ENCODE assay signal across 7 mouse cellular contexts in the genomic region with DNA sequence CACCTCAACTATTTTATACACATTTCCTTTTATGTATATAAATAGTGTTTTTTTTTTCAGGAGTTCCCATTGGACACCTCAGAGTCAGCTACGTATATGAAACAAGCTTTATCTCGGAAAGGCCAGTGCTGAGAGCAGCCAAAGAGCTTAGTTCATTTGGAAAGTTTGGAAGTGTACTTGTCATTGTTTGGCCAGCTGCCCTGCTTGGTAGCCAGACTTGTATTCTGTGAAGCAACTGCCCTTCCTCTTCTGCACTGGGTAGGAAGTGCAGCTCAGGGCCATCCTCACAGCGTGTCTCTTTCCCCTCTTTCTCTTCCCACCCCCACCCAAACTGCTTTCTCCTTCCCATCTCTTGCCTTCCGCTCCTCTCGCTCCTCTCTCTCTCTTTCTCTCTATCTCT. TPM values are rescaled to one million over a fixed set of nuclear protein-coding genes. Genes with fewer than 3 reads are reported as not detected.
DNase-seq lines count a peak whose midpoint lies in the region; ATAC-seq and TF ChIP-seq lines count a peak whose summit lies in the region.

No protein-coding gene starts in this region.

- H3K4me2 ChIP-seq in heart, postnatal 0 days (ENCODE audit: low read depth, low read length): 0 out of 2 replicates have a peak overlapping the region, but pooled peaks have one; percentile 14
- H3K4me2 ChIP-seq in lung, embryonic 14.5 days: 0 out of 2 replicates have a peak overlapping the region, but pooled peaks have one; percentile 16
- H3K4me2 ChIP-seq in neural tube, embryonic 15.5 days: no peak overlapping the region

- no peaks in the 10 kb centered on the region for H3K9me3 ChIP-seq in heart, postnatal 0 days (replicated peaks; ENCODE audit: control insufficient read depth, low read length)
- H3K9me3 ChIP-seq in lung, embryonic 14.5 days (ENCODE audit: low read depth, low read length): no peaks in the 10 kb centered on the region
- no peaks in the 10 kb centered on the region for H3K9me3 ChIP-seq in neural tube, embryonic 15.5 days (replicated peaks)

- H3K4me3 ChIP-seq in embryonic fibroblast, embryonic 13.5 days (ENCODE audit: insufficient read depth, low read length): no peak overlapping the region
- H3K4me3 ChIP-seq in heart, postnatal 0 days (ENCODE audit: low read depth, low read length): no peak overlapping the region
- H3K4me3 ChIP-seq in lung, embryonic 14.5 days (ENCODE audit: low read depth, low read length): no peak overlapping the region
- H3K4me3 ChIP-seq in neural tube, embryonic 15.5 days (replicated peaks): no peak overlapping the region

- H3K9ac ChIP-seq in heart, postnatal 0 days (replicated peaks; ENCODE audit: low read depth, low read length): no peak overlapping the region
- H3K9ac ChIP-seq in lung, embryonic 14.5 days: no peak overlapping the region
- no peak overlapping the region for H3K9ac ChIP-seq in neural tube, embryonic 15.5 days (replicated peaks)

- peaks cover 23% of the 10 kb centered on the region for H3K4me1 ChIP-seq in embryonic fibroblast, embryonic 13.5 days (ENCODE audit: control insufficient read depth, insufficient read depth, low read length)
- peaks cover 31% of the 10 kb centered on the region for H3K4me1 ChIP-seq in heart, postnatal 0 days (ENCODE audit: control insufficient read depth, insufficient read depth)
- peaks cover 12% of the 10 kb centered on the region; the same call in 1 of the 2 replicates for H3K4me1 ChIP-seq in lung, embryonic 14.5 days (ENCODE audit: insufficient read depth)
- peaks cover 15% of the 10 kb centered on the region for H3K4me1 ChIP-seq in neural tube, embryonic 15.5 days

- 32% methylated on average over 5 of the region's 5 CpGs for WGBS in heart, postnatal 0 days
- 41% methylated on average over 5 of the region's 5 CpGs for WGBS in lung, embryonic 14.5 days
- WGBS in neural tube, embryonic 15.5 days: 73% methylated on average over 5 of the region's 5 CpGs

- H3K27ac ChIP-seq in embryonic fibroblast, embryonic 13.5 days (ENCODE audit: insufficient read depth, low read length): peak overlapping the region; percentile 87
- no peak overlapping the region for H3K27ac ChIP-seq in heart, postnatal 0 days (ENCODE audit: low read depth)
- no peak overlapping the region for H3K27ac ChIP-seq in lung, embryonic 14.5 days (ENCODE audit: low read depth)
- no peak overlapping the region for H3K27ac ChIP-seq in neural tube, embryonic 15.5 days (replicated peaks)

- no peak for TF ChIP-seq EP300 in heart, postnatal 0 days (IDR thresholded peaks at IDR 0.05; ENCODE audit: low read depth)

- no peaks in the 10 kb centered on the region for H3K36me3 ChIP-seq in heart, postnatal 0 days (replicated peaks; ENCODE audit: control insufficient read depth, insufficient read depth, low read length)
- no peaks in the 10 kb centered on the region for H3K36me3 ChIP-seq in lung, embryonic 14.5 days (ENCODE audit: insufficient read depth)
- no peaks in the 10 kb centered on the region for H3K36me3 ChIP-seq in neural tube, embryonic 15.5 days

- ATAC-seq in heart, postnatal 0 days (ENCODE audit: insufficient read depth, low read depth): peak; percentile 66
- ATAC-seq in lung, embryonic 14.5 days (ENCODE audit: insufficient read depth): no peak
- ATAC-seq in CD4-positive, CD25-positive, alpha-beta regulatory T cell, adult 4 months: no peak
- no peak for ATAC-seq in neural tube, embryonic 15.5 days (ENCODE audit: low FRiP score)

- DNase-seq in ovary, adult 18-20 months (ENCODE audit: low spot score): peak; percentile 57
- DNase-seq in ovary, postnatal 10 days (ENCODE audit: low spot score): no peak
- peak; percentile 85 for DNase-seq in heart, postnatal 0 days (ENCODE audit: low spot score)
- DNase-seq in lung, embryonic 14.5 days: peak; percentile 85

- no peak for TF ChIP-seq POLR2A in embryonic fibroblast, embryonic 13.5 days (IDR thresholded peaks at IDR 0.05; ENCODE audit: low read depth, low read length)

- no peaks in the 10 kb centered on the region for H3K27me3 ChIP-seq in heart, postnatal 0 days (ENCODE audit: control insufficient read depth, insufficient read depth, low read length)
- H3K27me3 ChIP-seq in lung, embryonic 14.5 days (ENCODE audit: insufficient read depth, low read length): no peaks in the 10 kb centered on the region
- 0 out of 2 replicates have a peak, but pooled peaks cover 5% of the 10 kb centered on the region for H3K27me3 ChIP-seq in neural tube, embryonic 15.5 days (replicated peaks)

- TF ChIP-seq CTCF in embryonic fibroblast, embryonic 13.5 days (IDR thresholded peaks at IDR 0.05; ENCODE audit: borderline replicate concordance, insufficient read depth, low read length): no peak
- no peak for TF ChIP-seq CTCF in heart, postnatal 0 days (IDR thresholded peaks at IDR 0.05; ENCODE audit: low read depth)
- TF ChIP-seq CTCF in lung, embryonic 14.5 days (IDR thresholded peaks at IDR 0.05; ENCODE audit: low read depth): no peak

RNA-seq across cellular contexts. Expression of a gene that starts 5.1 kb away (rescaled TPM):
- 219 and 315 TPM in 2 replicates for polyA plus RNA-seq in embryonic fibroblast, embryonic 13.5 days (2011; ENCODE audit: insufficient read length, low read depth, missing spikeins)
- 23.2 and 66.4 TPM in 2 replicates for total RNA-seq in heart, postnatal 0 days (2014; rRNA removed; ENCODE audit: low replicate concordance)
- 37.4 and 42.1 TPM in 2 replicates for polyA plus RNA-seq in heart, postnatal 0 days (2015; fragmentation: Nextera tagmentation; extraction: Ambion mirVana)
- 66.8 and 77.0 TPM in 2 replicates for polyA plus RNA-seq in lung, embryonic 14.5 days (2014; fragmentation: Nextera tagmentation; extraction: Ambion mirVana)
- 10 to 100 TPM; 46.8 to 71.6 TPM for polyA plus RNA-seq in CD4-positive, CD25-positive, alpha-beta regulatory T cell, adult 4 months (2017; shearing (Covaris generic))
- 29.1 and 29.8 TPM in 2 replicates for polyA plus RNA-seq in neural tube, embryonic 15.5 days (2015; fragmentation: Nextera tagmentation; extraction: Ambion mirVana)
